Mouse (Mus musculus): ENCODE results near the gene Stt3a. TPM values are rescaled to one million over a fixed set of nuclear protein-coding genes. Genes with fewer than 3 reads are reported as not detected.

Stt3a gene
- polyA plus RNA-seq (2012; rRNA removed) = 92.6 and 117 TPM in 2 replicates

GRCm38 (mm10) chr9:36767203-36768143, at the start of gene Stt3a:
Stt3a (minus strand) TSS chr9:36767679.

DNA sequence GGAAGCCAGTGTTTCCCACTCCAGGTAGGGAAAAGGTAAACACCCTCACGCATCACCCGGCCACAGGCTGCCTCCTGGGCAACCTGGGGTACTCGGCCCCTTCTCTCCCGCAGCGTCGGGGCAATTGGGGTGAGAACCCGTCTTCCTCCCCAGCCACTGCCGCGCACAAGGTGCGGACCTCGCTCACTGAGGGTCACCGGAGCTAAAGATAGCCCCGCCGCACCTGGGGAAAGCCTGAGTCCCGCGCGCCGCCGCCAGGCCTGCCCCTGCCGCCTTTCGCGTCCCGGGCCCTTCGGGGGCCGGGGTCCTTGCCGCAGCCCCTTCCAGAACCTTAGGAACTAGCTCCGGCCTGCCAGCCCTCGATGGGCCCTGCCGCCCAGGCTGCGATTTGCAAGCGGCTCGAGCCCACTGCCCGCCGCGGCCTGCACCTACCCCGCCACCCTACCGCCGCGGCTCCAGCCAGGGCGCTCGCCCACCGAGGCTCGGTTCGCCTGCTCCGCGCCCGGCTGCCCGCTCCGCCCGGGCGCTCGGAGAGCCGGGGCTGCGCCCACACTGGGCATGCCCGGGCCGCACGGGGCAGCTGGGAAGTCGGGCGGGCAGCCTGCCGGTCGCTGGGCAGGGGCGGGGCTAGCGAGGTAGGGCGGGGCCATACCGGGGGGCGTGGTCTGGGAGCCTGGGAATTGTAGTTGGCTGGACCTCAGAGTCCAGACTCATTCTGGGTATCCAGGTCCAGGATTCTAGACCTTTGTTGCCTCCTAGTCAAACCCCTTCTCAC, 29.5 kb upstream of the Stt3a start, which contains the start of gene Ei24:
Gene Ei24, minus strand, starts transcription at position 613 of the 775 bp plus-strand sequence.

GRCm38 (mm10) chr9:36727034-36727755, 40.3 kb downstream of the Stt3a start, which contains the start of gene Chek1:
Chek1 (minus strand) TSS chr9:36727065.

DNA sequence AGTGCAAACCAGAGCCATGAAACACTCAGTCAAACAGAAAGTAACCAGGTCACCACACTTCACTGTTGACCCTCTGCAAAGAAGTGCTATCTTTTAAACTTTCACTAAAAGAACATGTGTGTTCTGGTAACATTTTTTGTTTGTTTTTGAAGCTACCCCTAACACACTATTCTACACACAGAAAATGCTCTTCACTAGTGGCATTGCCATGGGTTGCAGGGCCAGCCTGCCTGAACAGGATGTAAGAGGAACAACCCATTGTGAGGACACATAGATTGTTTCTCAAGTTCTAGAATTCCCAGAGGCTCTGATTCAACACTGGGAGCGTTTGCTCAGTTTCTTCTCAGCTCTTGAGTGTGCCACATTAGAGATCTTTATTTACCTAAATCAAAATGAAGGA, 74.6 kb downstream of the Stt3a start, which contains the start of gene Acrv1:
Gene Acrv1, plus strand, starts transcription at position 301 of the 400 bp plus-strand sequence.

Other genes starting within 250 kb of the Stt3a start
- not detected in 2 replicates for gene Gm5615, start 225.7 kb downstream of the Stt3a start, polyA plus RNA-seq (2012; rRNA removed)
- not detected in 2 replicates for gene Gm17689, start 185.0 kb downstream of the Stt3a start, polyA plus RNA-seq (2012; rRNA removed)
- gene A630095E13Rik, start 124.3 kb downstream of the Stt3a start, polyA plus RNA-seq (2012; rRNA removed) = not detected in 2 replicates
- not detected in 2 replicates for gene Acrv1, start 74.5 kb downstream of the Stt3a start, polyA plus RNA-seq (2012; rRNA removed)
- 10.2 and 12.0 TPM in 2 replicates for gene Chek1, start 40.6 kb downstream of the Stt3a start, polyA plus RNA-seq (2012; rRNA removed)
- gene Ei24, start 29.7 kb upstream of the Stt3a start, polyA plus RNA-seq (2012; rRNA removed) = 97.8 and 103 TPM in 2 replicates
- gene Fez1, start 54.2 kb upstream of the Stt3a start, polyA plus RNA-seq (2012; rRNA removed) = 308 and 382 TPM in 2 replicates